Mouse (Mus musculus) bone marrow, adult 2 months (tissue): ENCODE data around the gene Snrpd2.

Experiments used
- CTCF ChIP-seq: fragments of 200-500 bp; IDR thresholded peaks from 2 replicates; pipeline ENCODE4 v1.5.1; 2011; ENCODE audit warnings: low read length, control low read depth; ENCODE audit not compliant: control insufficient read depth, insufficient read depth
- POLR2A ChIP-seq: fragments of 200-500 bp; IDR thresholded peaks from 2 replicates; pipeline ENCODE4 v1.6.1; 2011; ENCODE audit warnings: low read depth, mild to moderate bottlenecking, control low read depth, low read length, borderline replicate concordance; ENCODE audit not compliant: control insufficient read depth

DNA sequence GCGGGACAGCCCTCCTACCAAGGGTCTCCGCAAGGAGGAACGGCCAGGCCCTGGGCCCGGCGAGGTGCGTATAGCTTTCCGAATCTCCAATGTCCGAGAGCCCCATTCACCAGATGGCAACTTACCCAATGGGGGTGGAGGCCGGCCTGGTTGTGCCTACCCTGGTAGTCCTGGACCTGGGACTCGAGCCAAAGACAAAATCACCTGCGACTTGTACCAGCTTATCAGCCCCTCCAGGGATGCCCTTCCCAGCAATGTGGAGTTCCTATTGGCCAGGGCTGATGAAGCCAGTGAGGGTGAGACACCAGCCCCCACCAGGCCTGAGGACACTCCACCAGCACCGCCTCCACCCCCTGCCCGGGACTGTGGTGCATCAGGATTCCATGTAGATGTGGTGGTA, 13.4 kb upstream of the Snrpd2 start:
- TF ChIP-seq POLR2A (no peak), CTCF (no peak)
